Mouse (Mus musculus) embryonic fibroblast, embryonic 13.5 days (primary cell): ENCODE measurements at regions not wholly inside any gene's neighbourhood (a gene's known extent, or its start where the extent isn't known, plus 50 kb on each side); places are given as distances from the start of the nearest gene placed in this dataset.

Experiments
- CTCF ChIP-seq: IDR thresholded peaks from 2 replicates; pipeline ENCODE4 v1.5.1; 2011; ENCODE audit warnings: mild to moderate bottlenecking, control low read depth, low read length, moderate library complexity, borderline replicate concordance; ENCODE audit not compliant: insufficient read depth
- POLR2A ChIP-seq: IDR thresholded peaks from 2 replicates; pipeline ENCODE4 v1.6.1; 2011; ENCODE audit warnings: low read depth, mild to moderate bottlenecking, control low read depth, low read length, moderate library complexity

- no peak for TF ChIP-seq POLR2A
- TF ChIP-seq CTCF: no peak
Measured at GRCm38 (mm10) chr1:183853956-183854613, 159.0 kb upstream of the Dusp10 start.
